Mouse (Mus musculus) spleen, adult 2 months (tissue): ENCODE results near the gene Trim2. TPM values are rescaled to one million over a fixed set of nuclear protein-coding genes. Genes with fewer than 3 reads are reported as not detected.

Experiments
- DNase-seq, 2 experiments: peaks; one replicate each; pipeline versions ENCODE4 v3.0.0 to v3.0.0-alpha.2; 2012 to 2021; ENCODE audit warnings: low spot score in 2 of 2, low read depth in 1 of 2
- H3K27ac ChIP-seq: fragments of 200-500 bp; 2 replicates; pipeline ENCODE4 v1.5.1; 2012; ENCODE audit warnings: low read length, inconsistent platforms; ENCODE audit not compliant: insufficient read depth
- H3K27me3 ChIP-seq: fragments of 200-500 bp; 2 replicates; pipeline ENCODE4 v1.6.1; 2012; ENCODE audit warnings: mild to moderate bottlenecking, moderate library complexity, low read length, inconsistent platforms; ENCODE audit not compliant: control insufficient read depth, insufficient read depth
- H3K36me3 ChIP-seq: fragments of 200-500 bp; 2 replicates; pipeline ENCODE4 v1.6.1; 2012; ENCODE audit warnings: mild to moderate bottlenecking, low read length, inconsistent platforms; ENCODE audit not compliant: control insufficient read depth, insufficient read depth
- H3K4me1 ChIP-seq: fragments of 200-500 bp; 2 replicates; pipeline ENCODE4 v1.6.1; 2011; ENCODE audit warnings: inconsistent platforms; ENCODE audit not compliant: control insufficient read depth, insufficient read depth, insufficient read length
- H3K4me3 ChIP-seq: fragments of 200-500 bp; 2 replicates; pipeline ENCODE4 v1.5.1; 2011; ENCODE audit warnings: mild to moderate bottlenecking, inconsistent platforms; ENCODE audit not compliant: insufficient read depth, insufficient read length; ENCODE audit errors: extremely low read depth
- CTCF ChIP-seq: fragments of 200-500 bp; IDR thresholded peaks from 2 replicates; pipeline ENCODE4 v1.5.1; 2011; ENCODE audit warnings: mild to moderate bottlenecking, inconsistent platforms; ENCODE audit not compliant: insufficient read depth, insufficient read length, insufficient replicate concordance; ENCODE audit errors: extremely low read depth
- POLR2A ChIP-seq: fragments of 200-500 bp; IDR thresholded peaks from 2 replicates; pipeline ENCODE4 v1.6.1; 2011; ENCODE audit warnings: low read depth, low read length, inconsistent platforms
- WGBS: fragments of 180-500 bp; shearing (Covaris S2); methylation state at CpG from one replicate; pipeline ENCODE4 v1.1.7; 2018; 5-methylcytosine and 5-hydroxymethylcytosine counted together
- polyA plus RNA-seq: library from polyadenylated mRNA; depleted of rRNA; stranded (reverse); fragments of >200 nt; gene quantifications from 2 replicates; pipeline ENCODE4 v1.2.3, GENCODE M21; 2012

Gene Trim2
- polyA plus RNA-seq, 1 experiment = 5.7 TPM

GRCm38 (mm10) chr3:84169393-84170005, 137.2 kb downstream of the Trim2 start:
- no peaks in the 10 kb centered on the region for H3K27me3 ChIP-seq
- H3K4me3 ChIP-seq = no peak overlapping the region
- H3K27ac ChIP-seq = no peak overlapping the region
- WGBS = 39% methylated on average over 8 of the region's 8 CpGs
- peaks cover 3% of the 10 kb centered on the region; the same call in 1 of the 2 replicates for H3K4me1 ChIP-seq
- no peaks in the 10 kb centered on the region for H3K36me3 ChIP-seq
- no peak for DNase-seq
- TF ChIP-seq CTCF (no peak), POLR2A (no peak)

- Histone ChIP-seq H3K27ac (no peak overlapping the region), H3K36me3 (no peaks in the 10 kb centered on the region), H3K4me1 (peaks cover 3% of the 10 kb centered on the region; the same call in 1 of the 2 replicates), H3K27me3 (no peaks in the 10 kb centered on the region), H3K4me3 (no peak overlapping the region)
- WGBS = 44% methylated on average over 6 of the region's 6 CpGs
- no peak for DNase-seq
- TF ChIP-seq POLR2A (no peak), CTCF (no peak)
These were observed 137.7 kb downstream of the Trim2 start for GRCm38 (mm10) chr3:84168943-84169342.

- peaks cover 3% of the 10 kb centered on the region; the same call in 1 of the 2 replicates for H3K4me1 ChIP-seq
- H3K27me3 ChIP-seq = no peaks in the 10 kb centered on the region
- no peak overlapping the region for H3K27ac ChIP-seq
- no peak overlapping the region for H3K4me3 ChIP-seq
- 92% methylated on average over 5 of the region's 5 CpGs for WGBS
- TF ChIP-seq CTCF (no peak), POLR2A (no peak)
- no peak for DNase-seq
- no peaks in the 10 kb centered on the region for H3K36me3 ChIP-seq
These were observed 140.6 kb downstream of the Trim2 start for GRCm38 (mm10) chr3:84166073-84166472.

- Histone ChIP-seq H3K27ac (no peak overlapping the region), H3K4me3 (no peak overlapping the region), H3K27me3 (no peaks in the 10 kb centered on the region), H3K4me1 (peaks cover 3% of the 10 kb centered on the region; the same call in 1 of the 2 replicates), H3K36me3 (no peaks in the 10 kb centered on the region)
- no peak for DNase-seq
- 86% methylated on average over 3 of the region's 3 CpGs for WGBS
- TF ChIP-seq CTCF = no peak
- TF ChIP-seq POLR2A = no peak
These were observed 141.3 kb downstream of the Trim2 start for GRCm38 (mm10) chr3:84165391-84165790.

DNA sequence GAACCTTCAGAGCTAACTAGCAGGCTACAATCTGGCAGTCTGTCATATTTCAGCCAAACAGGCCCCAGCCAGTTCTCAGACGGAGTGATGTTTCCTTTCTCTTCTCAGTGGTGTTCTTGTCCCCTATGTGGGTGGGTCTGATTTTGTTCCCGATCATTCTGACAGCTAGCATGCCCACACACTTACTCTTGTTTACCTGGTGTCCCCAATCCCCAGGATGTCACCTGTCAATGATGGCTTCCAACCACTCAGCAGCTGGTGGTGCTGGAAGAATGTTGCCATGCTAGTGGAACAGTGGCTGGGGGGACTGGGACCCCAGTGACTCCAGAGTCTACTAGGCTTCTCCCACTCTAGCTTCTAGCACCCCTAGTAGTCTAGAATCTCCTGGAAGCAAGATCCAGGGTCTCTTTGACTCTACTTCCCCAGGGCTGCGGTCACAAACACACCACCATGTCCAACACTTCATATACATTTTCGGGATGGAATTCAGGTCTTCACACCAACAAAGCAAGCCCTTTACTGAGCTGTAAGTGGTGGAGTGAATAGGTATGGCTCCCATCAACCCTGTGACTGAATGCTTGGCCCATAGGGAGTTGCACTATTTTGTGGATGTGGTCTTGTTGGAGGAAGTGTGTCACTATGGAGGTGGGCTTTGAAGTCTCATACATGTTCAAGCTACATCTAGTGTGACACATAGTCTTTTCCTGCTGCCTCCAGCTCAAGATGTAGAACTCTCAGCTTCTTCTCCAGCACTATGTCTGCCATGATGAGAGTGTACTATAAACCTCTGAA, 148.9 kb downstream of the Trim2 start:
- no peak for DNase-seq
- Histone ChIP-seq H3K27ac (no peak overlapping the region), H3K27me3 (no peaks in the 10 kb centered on the region), H3K4me3 (no peak overlapping the region), H3K36me3 (no peaks in the 10 kb centered on the region), H3K4me1 (peaks cover 5% of the 10 kb centered on the region; the same call in 1 of the 2 replicates)
- no peak for TF ChIP-seq CTCF
- no peak for TF ChIP-seq POLR2A
- 90% methylated on average over 4 of the region's 4 CpGs for WGBS

DNA sequence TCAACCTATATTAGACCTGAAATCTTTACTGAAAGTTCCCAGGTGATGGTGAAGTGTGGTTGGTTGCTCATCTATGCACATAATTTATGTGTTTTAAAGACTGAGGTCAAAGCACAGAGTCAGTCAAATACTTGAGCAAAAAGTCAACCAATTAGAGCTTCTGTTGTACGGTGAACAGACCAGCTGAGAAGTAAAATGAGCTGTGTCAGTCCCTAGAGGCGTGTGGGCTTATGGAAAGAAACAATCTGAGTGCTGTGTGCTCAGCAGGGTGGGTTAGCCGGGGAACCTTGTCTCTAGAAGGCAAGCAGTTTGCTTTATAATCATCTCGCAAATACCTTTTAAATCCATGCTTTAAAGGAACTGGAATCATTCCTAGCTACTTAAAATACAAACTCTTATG, 149.7 kb downstream of the Trim2 start:
- H3K27ac ChIP-seq = no peak overlapping the region
- DNase-seq = no peak
- no peaks in the 10 kb centered on the region for H3K27me3 ChIP-seq
- peaks cover 5% of the 10 kb centered on the region; the same call in 1 of the 2 replicates for H3K4me1 ChIP-seq
- no peaks in the 10 kb centered on the region for H3K36me3 ChIP-seq
- 55% methylated on average over 4 of the region's 4 CpGs for WGBS
- no peak overlapping the region for H3K4me3 ChIP-seq
- no peak for TF ChIP-seq CTCF
- no peak for TF ChIP-seq POLR2A

DNA sequence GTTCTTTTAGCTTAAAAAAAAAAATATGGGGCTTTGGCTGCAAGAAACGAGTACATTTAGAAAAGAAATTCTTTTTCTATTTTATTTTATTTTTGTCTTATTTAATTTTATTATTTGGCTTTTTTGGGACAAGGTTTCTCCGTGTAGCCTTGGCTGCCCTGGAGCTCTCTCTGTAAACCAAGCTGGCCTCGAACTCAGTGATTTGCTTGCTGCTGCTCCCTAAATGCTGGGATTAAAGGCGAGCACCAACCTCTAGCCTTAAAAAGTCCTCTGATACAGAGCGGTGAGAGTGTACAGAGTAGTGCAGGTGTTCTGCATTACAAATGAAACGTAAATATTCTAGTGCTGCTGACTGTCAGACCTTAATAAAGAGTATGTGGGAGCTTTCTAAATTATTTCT, 150.6 kb downstream of the Trim2 start:
- Histone ChIP-seq H3K4me3 (no peak overlapping the region), H3K36me3 (no peaks in the 10 kb centered on the region), H3K27me3 (no peaks in the 10 kb centered on the region), H3K27ac (no peak overlapping the region), H3K4me1 (peaks cover 5% of the 10 kb centered on the region; the same call in 1 of the 2 replicates)
- no peak for DNase-seq
- TF ChIP-seq CTCF = no peak
- no peak for TF ChIP-seq POLR2A
- 53% methylated on average over 6 of the region's 6 CpGs for WGBS
